Mouse (Mus musculus) left cerebral cortex, postnatal 10 days (tissue): ENCODE results near the gene Hdac7. TPM values are rescaled to one million over a fixed set of nuclear protein-coding genes. Genes with fewer than 3 reads are reported as not detected.
"Not testable (repeated sequence)": the region's sequence is repeated elsewhere in the genome, so short reads cannot be mapped to it uniquely, and the experiment has no call there.

Experiments
- DNase-seq, 2 experiments: peaks; one replicate each; pipeline ENCODE4 v3.0.0; 2021 to 2022; ENCODE audit warnings: low spot score in 2 of 2, mixed read lengths in 1 of 2; ENCODE audit errors: extremely low spot score in 1 of 2
- intact Hi-C: fragments of 180-260 bp; cut with DNase I; formaldehyde crosslinking; loops from one replicate; pipeline ENCODE4 v1.15.1; 2025
- total RNA-seq, 2 experiments: library from RNA; stranded (reverse); gene quantifications; 2 replicates each; pipeline ENCODE4 v1.2.3; 2021

Hdac7 gene
- total RNA-seq, result 10 to 100 TPM; 21.5 to 23.5 TPM

DNA sequence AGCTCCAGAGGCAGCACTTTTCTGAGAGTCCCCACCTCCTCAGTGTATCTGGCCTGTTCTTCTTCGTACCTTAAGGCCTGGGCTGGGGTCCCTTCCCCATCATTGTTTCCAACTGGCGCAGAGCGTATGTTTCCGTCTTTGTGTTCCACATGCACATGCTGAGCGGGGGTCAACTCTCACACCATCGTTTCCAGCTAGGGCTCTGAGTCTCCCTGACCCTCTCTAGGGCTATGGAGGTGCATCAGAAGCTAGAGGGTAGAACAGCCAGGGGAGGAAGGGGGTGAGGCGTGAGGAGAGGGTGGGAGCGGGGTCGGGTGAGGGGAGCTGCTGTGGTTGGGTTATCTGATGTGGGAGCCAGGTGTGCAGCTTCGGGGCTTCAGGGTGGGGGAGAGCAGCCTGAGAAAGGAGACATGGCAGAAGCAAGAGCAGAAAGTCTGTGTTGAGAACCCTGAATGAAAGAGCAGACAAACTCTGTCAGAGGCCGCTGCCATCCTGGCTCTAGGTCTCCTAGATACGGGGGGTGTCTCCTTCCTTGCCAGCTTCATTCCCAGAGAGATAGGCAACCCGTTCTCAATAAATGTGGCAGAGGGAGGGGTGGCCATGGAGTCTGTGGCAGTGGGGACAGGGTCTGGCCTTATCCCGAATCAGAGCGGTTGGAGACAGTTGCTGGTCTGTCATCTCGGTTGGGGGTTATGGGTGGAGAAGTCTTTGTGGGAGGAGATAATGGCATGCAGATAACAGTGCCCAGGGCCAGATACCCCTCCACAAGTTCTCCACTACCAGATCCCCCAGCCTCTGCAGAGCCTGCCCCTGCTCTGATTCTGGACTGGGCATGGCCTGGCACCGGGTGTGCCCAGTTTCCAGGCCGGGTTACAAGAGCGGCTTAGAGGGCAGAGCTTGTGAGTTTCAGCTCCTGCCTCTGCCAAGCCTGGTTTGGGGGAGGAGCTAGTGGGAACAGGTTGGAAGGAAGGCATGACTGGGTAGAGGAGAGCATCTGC, at the start of gene Hdac7:
Gene Hdac7, minus strand, starts transcription at position 466 of the 998 bp plus-strand sequence.
- intact Hi-C loops, result loop anchor here (5.0 kb wide), 1 partner anchor 52 kb away; no protein-coding TSS in a partner anchor
- DNase-seq, result no peak

DNA sequence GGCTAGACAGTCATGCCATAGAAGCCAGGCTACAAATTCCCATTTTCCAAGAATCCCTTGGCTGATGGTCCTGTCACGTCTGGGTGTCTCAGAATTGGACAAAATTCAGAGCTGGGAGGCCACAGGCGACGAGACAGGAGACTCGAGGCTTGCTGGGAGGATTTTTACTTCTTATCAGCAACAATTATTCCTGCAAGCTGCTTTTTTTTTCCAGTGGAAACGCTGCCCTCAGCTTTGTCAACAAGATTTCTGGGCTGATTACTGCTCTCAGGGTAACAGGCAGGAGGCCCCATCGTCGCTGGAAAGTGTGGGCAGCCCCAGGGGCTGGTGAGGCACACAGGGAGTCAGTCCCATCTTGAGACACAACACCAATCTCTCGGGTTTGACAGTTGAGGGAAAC, 48.2 kb upstream of the Hdac7 start:
- no peak for DNase-seq
- intact Hi-C loops, result no loop called here

DNA sequence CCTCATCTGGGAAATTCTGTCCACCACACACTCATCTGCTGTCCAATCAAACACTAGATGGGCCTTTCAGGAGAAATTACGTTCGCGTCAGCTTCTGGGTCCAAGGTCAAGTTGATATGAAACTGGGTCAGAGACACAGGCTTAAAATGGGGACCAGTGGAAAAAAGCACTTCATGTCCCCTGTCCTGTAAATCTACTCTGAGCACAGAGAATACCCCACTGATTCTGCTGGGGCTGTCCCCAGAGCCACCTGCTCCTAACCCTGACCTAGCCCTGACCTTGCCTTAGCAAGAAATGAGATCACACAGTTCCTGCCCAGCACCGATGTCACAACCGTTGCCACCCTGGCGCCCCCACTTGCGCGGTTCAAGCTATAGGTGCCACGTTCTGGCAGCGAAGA, 46.1 kb upstream of the Hdac7 start:
- intact Hi-C loops, result no loop called here
- no peak for DNase-seq

DNA sequence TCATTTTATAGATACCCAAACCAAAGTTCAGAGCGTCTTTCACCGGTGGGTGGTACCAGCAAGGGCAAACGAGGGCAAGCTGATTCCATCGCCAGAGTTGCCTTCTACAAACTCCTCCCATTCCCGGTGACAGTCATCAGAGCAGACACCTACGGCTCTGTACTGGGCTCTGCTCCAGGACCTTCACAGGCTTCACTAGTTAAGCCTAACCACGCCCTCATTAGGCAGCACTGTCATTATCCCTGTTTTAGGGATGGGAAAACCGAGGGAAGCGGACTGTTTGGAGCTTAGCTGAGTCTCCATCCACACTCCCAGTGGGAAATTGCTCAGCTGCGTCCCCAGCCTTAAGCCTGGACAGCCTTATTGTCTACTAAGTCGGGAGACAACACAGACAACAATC, 45.7 kb upstream of the Hdac7 start:
- no peak for DNase-seq
- intact Hi-C loops, result no loop called here

DNA sequence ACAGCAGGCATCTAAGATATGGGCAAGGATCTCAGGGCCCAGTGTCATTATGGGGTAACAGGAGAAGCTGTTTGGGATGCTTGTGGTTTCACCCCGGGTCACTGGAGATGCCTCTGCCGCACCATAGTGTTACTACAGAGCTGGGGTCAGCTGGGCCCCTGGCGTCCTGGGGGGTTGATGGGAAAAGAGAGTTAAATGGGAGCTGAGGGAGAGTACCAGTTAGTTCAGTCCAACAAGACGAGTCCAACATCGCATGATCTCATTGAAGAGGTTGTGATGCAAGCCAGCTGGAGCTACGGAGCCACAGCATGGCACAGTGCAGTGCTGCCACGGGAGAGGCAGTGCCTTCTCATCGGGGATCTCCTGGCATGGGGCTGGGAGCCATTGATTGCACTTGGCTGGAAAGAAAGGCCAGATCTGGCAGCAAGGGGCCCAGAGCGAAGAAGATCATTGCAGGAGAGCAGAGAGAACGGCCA, 43.3 kb upstream of the Hdac7 start:
- intact Hi-C loops, result no loop called here
- DNase-seq, result no peak

DNA sequence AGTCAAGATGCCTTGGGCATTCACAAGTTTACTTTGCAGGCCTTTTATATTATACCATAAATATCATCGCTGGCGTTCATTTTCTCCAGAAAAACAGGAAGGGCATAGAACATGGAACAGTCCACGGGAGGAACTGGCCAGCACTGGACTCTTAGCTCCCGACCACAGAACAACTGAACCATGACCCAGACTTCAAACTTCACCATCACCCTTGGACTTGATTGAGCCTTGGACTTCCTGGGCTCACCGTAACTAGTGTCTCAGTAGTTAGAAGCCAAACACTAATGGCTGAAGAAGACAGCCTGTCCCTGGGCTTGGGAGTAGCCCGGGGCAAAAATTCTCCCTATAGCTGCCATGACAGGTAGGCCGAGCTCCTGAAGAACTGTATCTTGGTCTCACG, 37.1 kb upstream of the Hdac7 start:
- DNase-seq, result no peak
- intact Hi-C loops, result no loop called here

DNA sequence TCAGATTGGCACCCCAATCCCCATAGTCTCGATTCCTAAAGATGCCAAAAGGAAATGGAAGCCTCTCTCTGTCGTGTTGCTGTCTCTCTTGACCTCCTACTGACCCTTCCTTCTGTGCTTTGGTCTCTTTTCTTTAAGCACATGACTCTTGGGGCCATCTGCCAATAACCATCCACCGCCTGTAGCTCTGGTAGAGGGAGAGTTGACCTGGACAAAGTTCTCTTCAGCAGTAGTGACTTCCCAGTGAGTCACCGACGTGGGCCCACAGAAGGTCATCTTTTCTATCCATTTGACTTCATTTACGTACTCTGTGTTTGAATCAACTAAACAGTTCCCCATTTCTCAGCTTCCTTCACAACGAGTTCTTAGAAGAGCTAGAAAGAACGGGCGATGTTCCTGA, 36.1 kb upstream of the Hdac7 start:
- intact Hi-C loops, result no loop called here
- no peak for DNase-seq

DNA sequence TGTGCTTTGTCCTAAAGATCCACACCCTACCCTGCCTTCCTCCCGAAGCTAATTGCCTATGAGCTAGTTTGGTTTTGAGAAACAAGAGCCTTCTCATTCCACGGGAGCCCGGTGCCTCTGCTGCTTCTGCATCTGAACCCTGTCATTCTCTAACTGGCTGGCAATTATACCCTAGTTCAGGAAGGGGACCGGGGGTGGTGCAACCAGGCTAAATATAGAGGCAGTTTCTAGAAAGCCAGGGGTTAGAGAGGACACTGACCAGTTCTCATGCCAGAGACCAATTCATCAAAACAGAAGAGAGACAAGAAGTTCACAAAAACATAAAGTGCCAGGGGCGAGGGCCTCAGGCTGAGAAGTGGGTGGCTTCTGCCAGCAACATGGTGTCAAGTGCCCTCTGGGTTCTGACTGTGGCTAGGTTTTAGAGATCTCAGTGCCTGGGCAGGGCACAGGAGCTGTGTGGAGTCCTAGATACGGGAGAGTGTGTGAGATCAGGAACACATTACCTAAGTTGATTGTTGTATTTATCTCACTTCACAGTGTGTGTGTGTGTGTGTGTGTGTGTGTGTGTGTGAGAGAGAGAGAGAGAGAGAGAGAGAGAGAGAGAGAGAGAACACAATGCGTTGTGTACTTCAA, 34.5 kb upstream of the Hdac7 start:
- DNase-seq, result no peak
- intact Hi-C loops, result no loop called here

DNA sequence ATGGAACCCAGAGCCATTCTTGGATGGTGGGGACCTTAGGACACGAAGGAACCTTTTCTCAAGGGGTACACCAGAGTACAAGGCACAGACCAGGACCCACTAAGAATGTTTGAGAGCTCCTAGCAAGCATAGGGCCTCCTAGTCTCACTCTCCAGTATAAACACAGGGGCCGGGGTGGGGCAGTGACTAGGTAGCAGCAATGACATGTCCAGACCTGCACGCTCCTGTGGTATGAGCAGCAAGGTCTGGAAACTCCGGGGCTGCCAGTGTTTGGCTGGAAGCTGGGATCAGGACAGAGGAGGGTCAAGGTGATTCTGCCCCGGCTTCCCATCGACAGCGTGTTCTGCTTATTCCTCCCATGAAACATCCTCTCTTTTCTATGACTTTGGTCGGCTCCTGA, 31.5 kb upstream of the Hdac7 start:
- intact Hi-C loops, result no loop called here

DNA sequence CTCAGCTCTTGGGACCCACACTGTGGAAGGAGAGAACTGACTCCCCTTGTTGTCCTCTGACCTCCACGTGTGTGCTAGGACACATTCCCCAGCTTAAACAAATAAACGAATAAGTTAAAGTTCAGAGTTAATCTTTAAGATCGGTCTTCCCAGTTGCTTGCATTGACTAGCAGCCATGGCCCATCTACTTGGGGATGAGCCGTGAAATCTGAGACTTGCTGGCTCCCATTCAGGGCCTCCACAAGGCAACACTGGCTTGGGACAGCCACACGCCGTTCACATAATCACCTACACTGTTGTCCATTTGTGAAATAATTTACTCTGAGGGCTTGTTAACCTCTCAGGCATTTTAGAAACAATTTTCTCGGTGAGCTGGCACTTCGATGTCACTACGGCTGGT, 29.4 kb upstream of the Hdac7 start:
- intact Hi-C loops, result no loop called here
- no peak for DNase-seq

More for the DNA sequence above, 31.5 kb upstream of the Hdac7 start:
- no peak for DNase-seq

DNA sequence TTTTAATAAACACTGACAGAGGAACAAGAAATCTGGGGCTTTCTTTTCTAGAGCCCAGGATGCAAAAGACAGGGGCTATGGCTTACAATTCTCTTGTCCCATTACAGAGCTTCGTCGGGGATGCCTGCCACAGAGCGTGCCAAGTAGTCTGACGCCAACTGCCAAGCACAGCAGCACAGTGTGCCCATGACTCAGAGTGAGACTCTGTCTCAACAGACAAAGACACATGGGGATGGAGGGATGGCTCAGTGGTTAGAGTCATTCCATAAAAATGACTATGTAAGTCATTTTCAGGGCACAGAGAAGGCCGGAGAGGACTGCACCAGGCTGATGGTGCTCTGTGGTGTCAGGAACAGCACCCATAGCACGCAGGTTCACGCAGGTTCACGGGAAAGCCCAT, 27.9 kb upstream of the Hdac7 start:
- intact Hi-C loops, result no loop called here
- no peak for DNase-seq

DNA sequence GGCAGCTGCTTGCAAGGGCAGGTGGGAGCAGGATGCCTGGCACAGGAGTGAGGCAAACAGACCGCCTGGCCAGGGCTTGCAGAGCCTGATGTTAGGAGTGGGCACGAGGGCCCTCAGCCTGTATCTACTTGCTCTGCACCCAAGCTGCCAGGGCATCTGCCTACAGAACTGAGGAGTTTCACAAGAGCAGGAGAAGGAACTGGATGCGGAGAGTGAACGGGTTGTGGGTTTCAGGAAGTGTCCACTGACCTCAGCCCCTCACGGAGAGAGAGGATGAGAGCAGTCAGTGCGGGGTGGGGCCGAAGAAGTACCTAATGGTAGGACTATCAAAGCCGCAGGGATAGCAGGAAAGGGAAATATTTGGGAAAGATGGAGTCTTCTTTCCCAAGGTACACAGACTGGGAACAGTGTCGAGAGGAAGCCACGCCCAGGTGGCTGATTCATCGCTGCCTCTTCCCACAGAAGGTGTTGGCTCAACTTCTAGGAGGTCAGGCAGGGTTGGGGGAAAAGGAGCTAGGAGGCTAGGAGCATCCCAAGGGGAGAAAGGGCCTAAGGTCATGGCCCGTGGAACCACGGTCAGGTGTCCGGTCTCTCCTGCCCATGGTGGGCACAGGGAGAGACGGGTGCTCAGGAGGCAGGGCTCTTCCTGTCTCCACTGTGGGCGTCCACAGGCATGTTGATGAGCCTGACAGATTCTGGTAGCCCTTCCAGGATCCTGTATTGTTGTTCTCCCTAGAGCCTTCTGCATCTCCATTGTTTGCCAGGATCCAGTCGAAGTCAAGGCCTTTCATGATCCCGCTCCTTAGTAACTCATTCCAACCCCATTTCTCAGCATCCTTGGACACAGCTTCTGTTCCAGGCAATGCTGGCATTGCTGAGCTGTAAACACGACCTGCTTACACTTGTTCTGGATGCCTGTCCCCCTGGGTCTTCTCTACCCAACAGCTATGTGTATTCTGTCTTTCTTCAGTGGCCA, 27.0 kb upstream of the Hdac7 start:
- no peak for DNase-seq
- intact Hi-C loops, result no loop called here

DNA sequence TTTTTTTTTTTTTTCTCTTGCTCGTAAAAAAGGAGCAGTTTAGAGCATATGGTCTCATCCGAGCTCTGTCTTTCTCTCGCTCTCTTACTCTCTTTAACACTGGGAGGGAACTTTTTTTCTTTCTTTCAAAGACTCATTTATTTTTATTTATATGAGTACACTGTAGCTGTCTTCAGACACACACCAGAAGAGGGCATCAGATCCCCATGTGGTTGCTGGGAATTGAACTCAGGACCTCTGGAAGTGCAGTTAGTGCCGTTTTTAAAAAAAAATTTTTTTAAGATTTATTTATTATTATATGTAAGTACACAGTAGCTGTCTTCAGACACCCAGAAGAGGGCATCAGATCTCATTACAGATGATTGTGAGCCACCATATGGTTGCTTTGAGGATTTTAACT, 25.8 kb upstream of the Hdac7 start:
- intact Hi-C loops, DNase-seq: not testable (repeated sequence)

DNA sequence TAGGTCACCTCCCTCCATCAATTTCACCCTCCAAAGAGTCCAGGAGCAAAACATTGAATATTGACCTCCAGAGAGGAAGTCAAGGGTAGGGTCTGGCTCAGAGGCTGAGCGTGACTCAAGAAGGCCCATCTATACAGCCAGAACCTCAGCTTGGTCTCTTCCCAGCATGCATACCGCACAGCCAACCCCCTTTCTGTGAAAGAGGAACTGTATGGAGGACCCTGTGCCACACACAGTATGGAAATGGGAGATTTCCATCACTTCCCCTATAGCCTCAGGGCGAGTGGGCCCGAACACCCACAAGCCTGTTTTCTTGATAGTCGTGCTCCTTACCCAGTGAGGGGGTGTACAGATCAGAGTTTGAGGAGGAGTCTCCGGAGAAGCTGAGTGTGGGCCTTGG, 24.7 kb upstream of the Hdac7 start:
- intact Hi-C loops, result no loop called here
- DNase-seq, result no peak

DNA sequence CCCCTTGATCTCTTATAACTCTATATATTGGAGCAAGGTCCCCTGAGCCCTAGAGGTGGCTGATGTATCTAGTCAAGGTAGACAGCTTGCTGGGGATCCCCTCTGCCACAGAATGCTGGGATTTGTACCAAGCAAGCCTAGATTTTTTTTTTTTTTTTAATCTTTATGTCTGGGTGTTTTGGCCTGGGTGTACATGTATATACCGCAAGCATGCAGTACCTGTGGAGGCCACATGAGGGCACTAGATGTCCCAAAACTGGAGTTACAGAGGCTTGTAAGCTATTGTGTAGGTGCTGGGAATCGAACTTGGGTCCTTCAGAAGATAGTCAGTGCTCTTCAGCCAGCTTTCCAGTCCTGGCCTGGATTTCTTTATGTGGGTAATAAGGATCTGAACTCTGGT, 21.7 kb upstream of the Hdac7 start:
- DNase-seq, result no peak
- intact Hi-C loops, result no loop called here

DNA sequence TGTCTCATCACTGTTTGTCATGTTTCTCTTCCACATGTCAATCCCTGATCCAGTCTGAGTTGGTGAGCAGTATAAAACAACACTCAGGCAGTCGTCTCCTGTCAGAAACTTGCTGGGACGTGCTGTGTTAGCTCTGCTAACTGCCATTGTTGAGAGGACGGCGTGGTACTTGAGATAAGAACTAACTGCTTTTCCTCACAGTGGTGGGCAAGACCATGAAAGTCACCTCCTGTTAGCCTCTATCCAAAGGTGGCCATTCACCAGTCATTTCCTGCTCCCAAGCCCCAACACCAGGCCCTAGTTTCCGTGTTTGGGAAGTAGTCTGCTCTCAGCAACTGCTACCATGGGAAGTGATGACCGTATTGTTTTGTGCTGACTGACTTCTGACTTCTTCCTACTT, 20.9 kb upstream of the Hdac7 start:
- intact Hi-C loops, result no loop called here
- no peak for DNase-seq

DNA sequence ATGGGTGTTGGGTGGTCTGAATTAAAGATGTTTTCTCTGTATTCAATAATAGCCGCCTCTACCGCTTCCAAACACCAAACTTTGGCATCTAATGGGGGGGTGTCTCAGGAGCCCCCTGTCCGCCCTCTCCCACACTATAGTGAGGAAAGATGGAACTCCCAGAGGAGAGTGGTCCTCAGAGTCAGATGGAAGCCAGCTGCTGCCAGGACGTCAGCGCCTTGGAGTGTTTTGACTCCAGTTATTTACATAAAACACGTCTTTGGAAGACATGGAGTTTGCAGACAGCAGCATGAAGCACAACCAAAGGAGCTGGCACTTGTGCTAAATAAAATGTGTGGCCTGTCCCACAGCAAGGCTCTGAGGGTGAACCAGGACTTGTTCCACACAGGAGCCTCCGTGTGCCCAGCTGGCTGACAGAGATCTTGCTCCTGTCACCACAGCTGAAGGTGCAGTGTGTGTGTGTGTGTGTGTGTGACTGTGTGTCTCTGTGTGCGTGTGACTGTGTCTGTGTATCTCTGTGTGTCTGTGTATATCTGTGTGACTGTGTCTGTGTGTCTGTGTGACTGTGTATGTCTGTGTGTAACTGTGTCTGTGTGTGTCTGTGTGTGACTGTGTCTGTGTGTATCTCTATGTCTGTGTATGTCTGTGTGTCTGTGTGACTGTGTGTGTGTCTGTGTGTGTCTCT, 20.2 kb upstream of the Hdac7 start:
- no peak for DNase-seq
- intact Hi-C loops, result no loop called here

DNA sequence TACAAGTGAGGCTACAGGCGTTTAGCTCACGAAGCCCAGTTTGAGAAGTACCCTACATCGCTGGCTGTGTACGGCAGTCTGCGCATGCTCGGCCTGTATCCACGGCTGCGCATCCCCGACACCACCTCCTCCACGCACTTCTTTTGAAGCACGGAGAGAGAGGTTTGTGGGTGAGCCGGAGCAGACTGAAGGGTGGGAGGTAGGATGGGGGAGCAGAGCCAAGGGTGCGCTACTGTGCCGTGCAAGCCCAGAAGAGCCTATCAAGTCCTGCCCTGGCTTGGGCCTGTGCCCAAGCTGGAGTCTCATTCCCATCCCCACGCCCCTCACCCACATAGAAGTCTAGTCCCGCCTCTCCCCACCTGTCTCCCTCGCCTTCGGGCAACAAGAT, 19.2 kb upstream of the Hdac7 start:
- DNase-seq, result no peak
- intact Hi-C loops, result no loop called here
